Mouse (Mus musculus): ENCODE results near the gene Prr5.
"Not testable (repeated sequence)": the region's sequence is repeated elsewhere in the genome, so short reads cannot be mapped to it uniquely, and the experiment has no call there.

Gene Prr5

GRCm38 (mm10) chr15:84714730-84715129 is 45.3 kb downstream of the Prr5 start:
- in situ Hi-C loops (cut with MboI, MseI): no loop called here

GRCm38 (mm10) chr15:84715132-84715531 is 45.7 kb downstream of the Prr5 start:
- in situ Hi-C loops (cut with MboI, MseI): no loop called here

DNA sequence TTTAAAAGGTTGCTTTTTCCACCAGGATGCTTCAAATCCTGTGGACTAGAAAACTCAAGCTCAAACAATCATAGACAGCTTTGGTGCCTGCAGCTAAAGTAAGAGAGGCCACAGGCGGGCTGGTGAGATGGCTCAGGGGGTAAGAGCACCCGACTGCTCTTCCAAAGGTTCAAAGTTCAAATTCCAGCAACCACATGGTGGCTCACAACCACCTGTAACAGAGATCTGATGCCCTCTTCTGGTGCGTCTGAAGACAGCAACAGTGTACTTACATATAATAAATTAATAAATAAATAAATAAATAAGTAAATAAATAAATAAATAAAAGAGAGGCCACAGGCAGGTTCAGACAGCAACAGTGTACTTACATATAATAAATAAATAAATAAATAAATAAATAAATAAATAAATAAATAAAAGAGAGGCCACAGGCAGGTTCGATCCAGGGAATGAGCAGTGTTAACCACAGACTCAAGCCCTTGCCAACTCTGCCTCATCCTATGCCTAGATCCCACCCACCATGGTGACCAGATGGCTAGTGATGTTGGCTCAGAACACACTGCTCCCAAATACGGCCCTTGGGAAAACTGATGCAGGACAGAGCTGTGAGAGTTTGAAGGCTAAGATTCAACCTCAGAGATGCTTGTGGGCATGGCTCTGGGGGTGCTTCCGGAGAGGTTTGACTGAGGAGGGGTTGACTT is 48.3 kb downstream of the Prr5 start:
- in situ Hi-C loops (cut with MboI, MseI): not testable (repeated sequence)

- in situ Hi-C loops (cut with MboI, MseI): no loop called here
Observed at GRCm38 (mm10) chr15:84718785-84719184, 49.4 kb downstream of the Prr5 start.

GRCm38 (mm10) chr15:84719791-84720190 is 50.4 kb downstream of the Prr5 start, which contains the start of gene Arhgap8:
TSS of gene Arhgap8 (plus strand) at chr15:84720052.
- in situ Hi-C loops (cut with MboI, MseI): no loop called here

GRCm38 (mm10) chr15:84720291-84721204 is 51.1 kb downstream of the Prr5 start:
- in situ Hi-C loops (cut with MboI, MseI): no loop called here

DNA sequence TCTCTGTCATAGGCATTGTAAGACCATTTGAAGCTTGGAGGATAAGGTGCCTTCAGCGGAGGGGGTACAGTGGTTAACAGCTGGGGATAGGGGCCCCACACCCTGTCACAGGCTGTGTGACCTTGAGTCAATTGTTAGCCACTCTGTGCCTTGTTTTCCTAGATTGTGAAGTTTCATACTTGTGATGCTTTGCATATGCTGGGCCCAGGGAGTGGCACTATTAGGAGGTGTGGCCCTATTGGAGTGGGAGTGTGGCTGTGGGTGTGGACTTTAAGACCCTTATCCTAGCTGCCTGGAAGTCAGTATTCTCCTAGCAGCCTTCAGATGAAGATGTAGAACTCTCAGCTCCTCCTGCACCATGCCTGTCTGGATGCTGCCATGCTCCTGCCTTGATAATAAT is 54.2 kb downstream of the Prr5 start:
- in situ Hi-C loops (cut with MboI, MseI): not testable (repeated sequence)

DNA sequence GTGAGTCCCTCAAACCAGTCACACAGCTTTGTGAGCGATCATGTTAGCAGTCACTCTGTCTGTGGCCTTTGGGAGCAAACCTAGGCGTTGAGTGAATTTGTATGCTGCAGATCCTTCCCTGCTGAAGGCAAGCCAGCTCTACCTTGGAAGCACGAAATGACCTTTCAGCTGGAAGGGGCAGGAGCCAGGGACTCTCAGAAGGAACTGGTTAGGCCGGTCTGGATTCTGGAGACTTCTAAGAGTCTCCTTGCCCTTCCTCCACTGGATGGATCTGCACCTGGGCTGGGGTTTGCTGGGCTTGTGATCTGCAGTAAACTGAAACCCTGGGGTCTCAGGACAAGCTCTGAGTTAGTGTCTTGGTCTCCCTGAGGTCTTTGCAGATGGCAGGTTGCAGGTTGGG is 54.8 kb downstream of the Prr5 start:
- in situ Hi-C loops (cut with MboI, MseI): no loop called here

- in situ Hi-C loops (cut with MboI, MseI): no loop called here
Observed at GRCm38 (mm10) chr15:84729685-84730084, 60.3 kb downstream of the Prr5 start.

DNA sequence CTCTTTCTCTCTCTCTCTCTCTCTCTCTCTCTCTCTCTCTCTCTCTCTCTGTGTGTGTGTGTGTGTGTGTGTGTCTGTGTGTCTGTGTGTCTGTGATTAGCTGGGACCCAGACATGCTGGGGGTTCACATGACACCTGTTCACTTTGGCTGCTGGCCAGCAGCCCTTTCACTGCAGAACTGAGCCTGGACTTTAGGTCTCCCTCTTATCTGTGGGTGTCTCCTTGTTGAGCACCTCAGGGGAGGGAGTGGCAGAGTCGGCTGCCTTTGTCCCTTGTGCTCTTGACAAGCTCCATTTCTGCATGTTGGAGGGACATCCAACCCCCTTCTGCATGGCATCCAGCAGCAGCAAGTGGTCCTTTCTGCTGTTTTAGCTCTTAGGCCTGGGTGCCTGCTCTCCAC is 61.5 kb downstream of the Prr5 start:
- in situ Hi-C loops (cut with MboI, MseI): no loop called here

GRCm38 (mm10) chr15:84731676-84732424 is 62.4 kb downstream of the Prr5 start:
- in situ Hi-C loops (cut with MboI, MseI): no loop called here

DNA sequence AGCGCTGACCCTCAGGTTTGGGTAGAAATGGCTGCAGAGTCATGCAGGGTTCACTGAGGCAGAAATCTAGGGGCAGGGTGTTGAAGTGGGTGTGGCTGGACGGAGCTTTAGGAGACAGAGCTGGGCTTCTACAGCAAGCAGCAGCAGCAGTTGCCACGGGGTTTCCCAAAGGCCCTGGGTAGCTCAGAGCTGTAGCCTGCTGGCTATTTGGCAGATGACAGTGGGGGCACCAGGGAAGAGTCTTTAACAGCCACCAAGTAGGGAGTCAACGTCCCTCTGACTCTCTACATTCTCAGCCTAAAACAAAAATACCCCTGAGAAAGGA is 63.0 kb downstream of the Prr5 start:
- in situ Hi-C loops (cut with MboI, MseI): no loop called here

DNA sequence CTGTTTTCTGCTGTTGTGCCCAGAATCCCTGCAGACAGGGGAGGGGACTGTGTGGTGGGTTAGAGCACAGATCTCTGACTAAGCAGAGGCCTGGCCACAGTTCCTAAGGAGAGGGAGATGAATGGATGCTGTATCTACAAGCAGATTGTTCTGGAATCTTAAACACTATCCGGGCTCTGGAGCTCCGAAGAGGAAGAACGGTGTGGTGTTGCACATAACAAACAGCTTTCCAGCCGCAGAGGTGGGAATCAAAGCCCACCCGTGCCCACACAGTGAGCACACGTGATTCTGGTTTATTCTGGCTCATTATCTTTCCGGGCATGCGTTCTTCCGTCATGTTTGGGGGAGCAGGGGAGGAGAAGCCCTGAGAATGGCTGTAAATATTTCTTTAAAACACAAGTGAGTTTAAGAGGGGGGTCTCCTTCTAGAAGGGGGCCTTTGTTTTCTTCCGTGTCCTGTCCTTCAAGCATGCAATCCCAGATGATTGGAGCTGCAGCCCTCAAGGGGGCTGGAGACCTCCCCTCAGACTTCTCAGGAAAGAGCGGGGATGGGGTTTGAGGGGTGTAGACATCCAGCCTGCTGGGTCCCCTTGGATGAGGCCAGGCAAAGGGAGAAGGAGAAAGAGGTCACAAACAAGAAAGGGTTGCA is 67.0 kb downstream of the Prr5 start:
- in situ Hi-C loops (cut with MboI, MseI): no loop called here

DNA sequence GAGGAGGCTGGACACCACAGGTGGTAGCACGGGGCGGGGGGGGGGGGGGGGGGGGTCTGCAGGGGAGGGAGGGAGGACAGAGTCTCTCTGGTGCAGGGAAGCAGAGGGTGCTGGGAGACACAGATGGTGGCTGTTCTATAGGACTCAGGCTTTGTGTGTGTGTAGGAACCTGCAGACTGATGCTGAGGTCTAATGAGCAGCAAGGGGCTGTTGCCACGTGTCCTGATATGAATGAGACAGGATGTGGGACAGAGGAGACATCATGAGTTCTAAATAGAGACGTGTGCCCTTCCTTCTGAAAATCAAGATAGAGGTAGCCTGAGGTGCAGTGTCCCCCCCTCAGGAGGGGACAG is 67.5 kb downstream of the Prr5 start:
- in situ Hi-C loops (cut with MboI, MseI): no loop called here

GRCm38 (mm10) chr15:84738246-84738645 is 68.8 kb downstream of the Prr5 start:
- in situ Hi-C loops (cut with MboI, MseI): no loop called here

GRCm38 (mm10) chr15:84741573-84741972 is 72.2 kb downstream of the Prr5 start:
- in situ Hi-C loops (cut with MboI, MseI): no loop called here

- in situ Hi-C loops (cut with MboI, MseI): no loop called here
Observed at GRCm38 (mm10) chr15:84743347-84743746, 73.9 kb downstream of the Prr5 start.

GRCm38 (mm10) chr15:84744308-84744707 is 74.9 kb downstream of the Prr5 start:
- in situ Hi-C loops (cut with MboI, MseI): no loop called here

DNA sequence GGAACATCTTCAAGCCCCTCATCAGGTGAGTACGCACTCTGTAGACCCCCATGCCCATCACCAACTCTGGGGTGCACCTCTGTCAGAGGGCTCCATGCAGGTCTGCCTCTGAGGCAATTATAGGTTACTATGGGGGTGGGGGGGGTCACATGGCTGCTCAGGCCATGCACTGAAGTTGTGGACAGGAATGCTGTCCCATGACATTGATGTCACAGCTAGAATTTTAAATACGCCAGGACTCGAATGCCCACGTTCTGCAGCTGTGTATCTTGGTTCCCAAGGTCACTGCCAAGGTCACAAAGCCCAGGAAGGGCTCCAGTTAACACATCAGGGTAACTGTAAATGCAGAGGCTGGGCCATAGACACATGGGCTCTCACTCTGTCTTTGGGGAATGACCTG is 76.4 kb downstream of the Prr5 start:
- in situ Hi-C loops (cut with MboI, MseI): no loop called here

All from regulatory T cell (primary cell).